Mouse (Mus musculus): ENCODE data around the gene Icos.

Gene Icos

GRCm38 (mm10) chr1:61030532-61030931 lies 52.8 kb downstream of the Icos start:
- in situ Hi-C loops (cut with MboI; ENCODE audit: low sequenced_read_pairs): no loop called here

- in situ Hi-C loops (cut with MboI; ENCODE audit: low sequenced_read_pairs): no loop called here
These were observed 57.5 kb downstream of the Icos start for GRCm38 (mm10) chr1:61035270-61035669.

GRCm38 (mm10) chr1:61038223-61038622 lies 60.5 kb downstream of the Icos start:
- in situ Hi-C loops (cut with MboI; ENCODE audit: low sequenced_read_pairs): no loop called here

GRCm38 (mm10) chr1:61039310-61039709 lies 61.6 kb downstream of the Icos start:
- in situ Hi-C loops (cut with MboI; ENCODE audit: low sequenced_read_pairs): no loop called here

GRCm38 (mm10) chr1:61040401-61040800 lies 62.7 kb downstream of the Icos start:
- in situ Hi-C loops (cut with MboI; ENCODE audit: low sequenced_read_pairs): no loop called here

GRCm38 (mm10) chr1:61042842-61043241 lies 65.1 kb downstream of the Icos start:
- in situ Hi-C loops (cut with MboI; ENCODE audit: low sequenced_read_pairs): no loop called here

GRCm38 (mm10) chr1:61046055-61046705 lies 68.5 kb downstream of the Icos start:
- in situ Hi-C loops (cut with MboI; ENCODE audit: low sequenced_read_pairs): no loop called here

- in situ Hi-C loops (cut with MboI; ENCODE audit: low sequenced_read_pairs): no loop called here
These were observed 69.6 kb downstream of the Icos start for GRCm38 (mm10) chr1:61047336-61047735.
